Mouse (Mus musculus) heart, postnatal 0 days (tissue): ENCODE measurements around the gene Pde4d.

Source experiments
- CTCF ChIP-seq: IDR thresholded peaks from 2 replicates; pipeline ENCODE4 v1.5.1; 2016; ENCODE audit warnings: antibody characterized with exemption, control low read depth, low read depth
- EP300 ChIP-seq: IDR thresholded peaks from 2 replicates; pipeline ENCODE4 v1.6.1; 2016; ENCODE audit warnings: antibody characterized with exemption, low read depth

DNA sequence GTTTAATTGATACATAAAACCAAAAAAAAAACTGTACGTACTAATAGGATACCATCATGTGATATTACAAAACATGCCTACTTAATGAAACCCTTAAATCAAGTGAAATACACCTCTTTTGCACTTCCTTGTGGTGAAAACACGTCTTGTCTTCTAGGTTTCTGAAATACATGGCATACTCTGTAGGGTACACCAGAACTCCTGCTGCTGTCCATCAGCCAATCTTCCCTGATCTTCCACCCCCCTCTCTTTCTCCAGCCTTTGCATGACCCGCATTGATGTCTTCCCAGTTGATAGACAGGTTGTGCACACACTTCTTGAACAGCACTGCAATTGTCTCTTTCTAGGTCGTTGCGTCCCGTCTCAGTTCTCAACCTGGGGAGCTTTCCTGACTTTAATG, 1470.5 kb downstream of the Pde4d start:
- TF ChIP-seq CTCF (no peak), EP300 (no peak)
